41 mouse cellular contexts compared by ENCODE assay signal in genomic region chr11:54427695-54428352, GRCm38 (mm10). TPM values are rescaled to one million over a fixed set of nuclear protein-coding genes. Genes with fewer than 3 reads are reported as not detected.
DNase-seq lines count a peak whose midpoint lies in the region; ATAC-seq and TF ChIP-seq lines count a peak whose summit lies in the region.
"Had no signal": no experiment of that assay in that cellular context is flagged by ENCODE, and none has a peak within 500 bp of the region (broad histone marks: within the 10 kb centered on the region; RNA-seq: fewer than 3 reads in every experiment).

No protein-coding gene starts in this region.

- peaks cover 29% of the 10 kb centered on the region for H3K4me1 ChIP-seq in limb, embryonic 12.5 days (replicated peaks)
- H3K4me1 ChIP-seq in limb, embryonic 10.5 days, result peaks cover 16% of the 10 kb centered on the region; the same call in 1 of the 2 replicates
- H3K4me1 ChIP-seq in MEL (ENCODE audit: control insufficient read depth in 1 of 2, insufficient read depth in 2 of 2, low read length in 2 of 2), result peaks cover 18 to 19% of the 10 kb centered on the region in 2 experiments
- H3K4me1 ChIP-seq in small intestine, adult 2 months (ENCODE audit: control insufficient read depth, insufficient read depth, insufficient read length, low read length), result peaks cover 4% of the 10 kb centered on the region; the same call in 1 of the 2 replicates
- H3K4me1 ChIP-seq in heart, embryonic 11.5 days (ENCODE audit: control insufficient read depth, insufficient read depth, low read length), result no peaks in the 10 kb centered on the region
- H3K4me1 ChIP-seq: embryonic facial prominence, embryonic 10.5 days; embryonic facial prominence, embryonic 15.5 days; forebrain, embryonic 12.5 days; heart, embryonic 13.5 days; hindbrain, embryonic 10.5 days; hindbrain, embryonic 15.5 days; stomach, embryonic 15.5 days had no signal

- no peak for TF ChIP-seq RAD21 in MEL (IDR thresholded peaks at IDR 0.05; ENCODE audit: low read depth, low read length)

- no peaks in the 10 kb centered on the region for H3K36me3 ChIP-seq in limb, embryonic 12.5 days
- H3K36me3 ChIP-seq in limb, embryonic 10.5 days, result no peaks in the 10 kb centered on the region
- peaks cover 0 to 30% of the 10 kb centered on the region in 2 experiments; a peak in 2 of 4 replicates for H3K36me3 ChIP-seq in MEL (ENCODE audit: control insufficient read depth in 1 of 2, insufficient read depth in 2 of 2, low read length in 2 of 2)
- H3K36me3 ChIP-seq in small intestine, adult 2 months (ENCODE audit: control insufficient read depth, insufficient read depth, low read length), result no peaks in the 10 kb centered on the region
- no peaks in the 10 kb centered on the region for H3K36me3 ChIP-seq in heart, embryonic 11.5 days (ENCODE audit: control insufficient read depth, insufficient read depth, low read length)
- H3K36me3 ChIP-seq: embryonic facial prominence, embryonic 10.5 days; embryonic facial prominence, embryonic 15.5 days; forebrain, embryonic 12.5 days; G1E; heart, embryonic 13.5 days; hindbrain, embryonic 10.5 days; hindbrain, embryonic 15.5 days; stomach, embryonic 15.5 days had no signal

- peak overlapping the region; percentile 73 for H3K27ac ChIP-seq in limb, embryonic 12.5 days
- H3K27ac ChIP-seq in limb, embryonic 10.5 days, result no peak overlapping the region
- H3K27ac ChIP-seq in MEL (ENCODE audit: control insufficient read depth, low read depth, low read length), result peak overlapping the region; percentile 89
- H3K27ac ChIP-seq in small intestine, adult 2 months (ENCODE audit: insufficient read depth, low read depth, low read length), result peak overlapping the region; percentile 23; the same call in 1 of the 2 replicates
- H3K27ac ChIP-seq in heart, embryonic 11.5 days (ENCODE audit: low read depth, low read length), result no peak overlapping the region
- H3K27ac ChIP-seq: embryonic facial prominence, embryonic 10.5 days; embryonic facial prominence, embryonic 15.5 days; forebrain, embryonic 12.5 days; heart, adult 2 months; heart, embryonic 13.5 days; hindbrain, embryonic 10.5 days; hindbrain, embryonic 15.5 days; liver, embryonic 14.5 days; stomach, embryonic 15.5 days had no signal

- no peak for DNase-seq in limb, embryonic 10.5 days (ENCODE audit: low spot score)
- peak; percentile 88 for DNase-seq in MEL (ENCODE audit: low read depth, low spot score)
- peak; percentile 52 for DNase-seq in induced T-regulatory cell, adult 2 months (ENCODE audit: low read depth)
- no peak for DNase-seq in adrenal gland, adult (ENCODE audit: inconsistent age in 2 of 2, low spot score in 1 of 2)
- no peak for DNase-seq in right cerebral cortex, adult 18-20 months
- DNase-seq: adrenal gland, adult 2 months; adrenal gland, postnatal 36 days; cerebellum, adult 2 months; cerebellum, postnatal 25 days; forebrain, postnatal 0 days; gastrocnemius, postnatal 36 days; heart, adult 2 months; heart, postnatal 14 days; kidney, adult 18-20 months; layer of hippocampus, postnatal 36 days; lung, adult 2 months; lung, postnatal 10 days; right cerebral cortex, postnatal 4 days; thymus, postnatal 14 days had no signal

- no peaks in the 10 kb centered on the region for H3K9me3 ChIP-seq in limb, embryonic 12.5 days
- no peaks in the 10 kb centered on the region for H3K9me3 ChIP-seq in limb, embryonic 10.5 days (replicated peaks)
- H3K9me3 ChIP-seq in MEL (replicated peaks; ENCODE audit: insufficient read depth, low read length), result no peaks in the 10 kb centered on the region
- H3K9me3 ChIP-seq in heart, embryonic 11.5 days (replicated peaks; ENCODE audit: control insufficient read depth, low read length), result no peaks in the 10 kb centered on the region
- H3K9me3 ChIP-seq: embryonic facial prominence, embryonic 10.5 days; embryonic facial prominence, embryonic 15.5 days; forebrain, embryonic 12.5 days; G1E; heart, embryonic 13.5 days; hindbrain, embryonic 10.5 days; hindbrain, embryonic 15.5 days; stomach, embryonic 15.5 days had no signal

- WGBS in limb, embryonic 12.5 days, result 68% methylated on average over 12 of the region's 12 CpGs
- 87% methylated on average over 12 of the region's 12 CpGs for WGBS in limb, embryonic 10.5 days
- 64% methylated on average over 12 of the region's 12 CpGs for WGBS in small intestine, adult 2 months
- 64% methylated on average over 12 of the region's 12 CpGs for WGBS in heart, embryonic 11.5 days (ENCODE audit: insufficient replicate concordance)

- no peak overlapping the region for H3K9ac ChIP-seq in limb, embryonic 12.5 days (replicated peaks)
- H3K9ac ChIP-seq in MEL (ENCODE audit: control insufficient read depth, low read depth, low read length, poor library complexity, severe bottlenecking), result peak overlapping the region; percentile 62
- no peak overlapping the region for H3K9ac ChIP-seq in heart, embryonic 11.5 days (ENCODE audit: low read depth, low read length)
- H3K9ac ChIP-seq: embryonic facial prominence, embryonic 15.5 days; forebrain, embryonic 12.5 days; forebrain, postnatal 0 days; heart, embryonic 13.5 days; hindbrain, embryonic 15.5 days; liver, embryonic 14.5 days; stomach, embryonic 15.5 days had no signal

- no peak overlapping the region for H3K4me3 ChIP-seq in limb, embryonic 12.5 days (replicated peaks)
- no peak overlapping the region for H3K4me3 ChIP-seq in limb, embryonic 10.5 days
- H3K4me3 ChIP-seq in MEL (ENCODE audit: control insufficient read depth in 1 of 2, insufficient read depth in 1 of 2, low read depth in 2 of 2, low read length in 2 of 2), result peak overlapping the region; percentile 61 to 62
- no peak overlapping the region for H3K4me3 ChIP-seq in small intestine, adult 2 months (ENCODE audit: low read depth, low read length)
- H3K4me3 ChIP-seq in heart, embryonic 11.5 days (ENCODE audit: low read depth, low read length), result no peak overlapping the region
- H3K4me3 ChIP-seq: embryonic facial prominence, embryonic 10.5 days; embryonic facial prominence, embryonic 15.5 days; forebrain, embryonic 12.5 days; heart, adult 2 months; heart, embryonic 13.5 days; hindbrain, embryonic 10.5 days; hindbrain, embryonic 15.5 days; stomach, embryonic 15.5 days had no signal

- no peaks in the 10 kb centered on the region; the same call in 1 of the 2 replicates for H3K79me2 ChIP-seq in MEL (ENCODE audit: control insufficient read depth, insufficient read depth, low read length, poor library complexity)

- H3K4me2 ChIP-seq in limb, embryonic 12.5 days, result no peak overlapping the region
- H3K4me2 ChIP-seq in heart, embryonic 11.5 days, result no peak overlapping the region
- H3K4me2 ChIP-seq: embryonic facial prominence, embryonic 15.5 days; forebrain, embryonic 12.5 days; heart, embryonic 13.5 days; hindbrain, embryonic 15.5 days; midbrain, embryonic 11.5 days; stomach, embryonic 15.5 days had no signal

- TF ChIP-seq POLR2A in MEL (IDR thresholded peaks at IDR 0.05; ENCODE audit: control insufficient read depth in 1 of 2, insufficient read depth in 1 of 2, low read depth in 1 of 2, low read length in 2 of 2, poor library complexity in 1 of 2), result peak; percentile 41 to 75; a peak in 2 of 4 replicates
- no peak for TF ChIP-seq POLR2A in small intestine, adult 2 months (IDR thresholded peaks at IDR 0.05; ENCODE audit: low read depth, low read length)

- no peaks in the 10 kb centered on the region for H3K27me3 ChIP-seq in limb, embryonic 12.5 days
- no peaks in the 10 kb centered on the region for H3K27me3 ChIP-seq in limb, embryonic 10.5 days (ENCODE audit: low read depth, poor library complexity, severe bottlenecking)
- H3K27me3 ChIP-seq in MEL (ENCODE audit: control insufficient read depth in 1 of 2, insufficient read depth in 2 of 2, low read length in 2 of 2), result no peaks in the 10 kb centered on the region
- no peaks in the 10 kb centered on the region for H3K27me3 ChIP-seq in small intestine, adult 2 months (ENCODE audit: control insufficient read depth, insufficient read depth, low read length)
- H3K27me3 ChIP-seq in heart, embryonic 11.5 days (ENCODE audit: control insufficient read depth, insufficient read depth, low read length), result no peaks in the 10 kb centered on the region
- H3K27me3 ChIP-seq: embryonic facial prominence, embryonic 15.5 days; forebrain, embryonic 12.5 days; heart, embryonic 13.5 days; hindbrain, embryonic 15.5 days; stomach, embryonic 15.5 days had no signal

- peak; percentile 82 to 90 for TF ChIP-seq EP300 in MEL (IDR thresholded peaks at IDR 0.05; ENCODE audit: low read depth in 1 of 2, low read length in 2 of 2)

- no peak for ATAC-seq in limb, embryonic 12.5 days (ENCODE audit: insufficient number of reproducible peaks, insufficient read depth, low FRiP score, low TSS enrichment, low read depth)
- ATAC-seq in heart, embryonic 11.5 days (replicated peaks; ENCODE audit: insufficient number of reproducible peaks, low FRiP score, low TSS enrichment), result no peak
- ATAC-seq: forebrain, postnatal 0 days; midbrain, embryonic 16.5 days had no signal

- TF ChIP-seq CTCF in MEL (IDR thresholded peaks at IDR 0.05 in 2 of 3, conservative IDR thresholded peaks at IDR 0.05 in 1 of 3; ENCODE audit: control insufficient read depth in 1 of 3, insufficient read depth in 1 of 3, low read depth in 2 of 3, low read length in 3 of 3, poor library complexity in 1 of 3, severe bottlenecking in 1 of 3), result no peak
- TF ChIP-seq CTCF in small intestine, adult 2 months (IDR thresholded peaks at IDR 0.05; ENCODE audit: extremely low read depth, insufficient read length, insufficient replicate concordance, low read depth, low read length), result no peak

TF ChIP-seq in MEL, 35 proteins besides CTCF, POLR2A, EP300 and RAD21 (continues in another document):
- TF ChIP-seq MAX (IDR thresholded peaks at IDR 0.05; ENCODE audit: low read length), result peak; percentile 69; the same call in 1 of the 2 replicates
- TF ChIP-seq CHD2 (IDR thresholded peaks at IDR 0.05; ENCODE audit: low read length), result peak; percentile 11; the same call in 1 of the 2 replicates

RNA-seq across cellular contexts. Expression of gene Fnip1, which starts 10.2 kb away (rescaled TPM):
- polyA plus RNA-seq in limb, embryonic 12.5 days (2016; fragmentation: Nextera tagmentation; extraction: Ambion mirVana), result 12.2 and 13.0 TPM in 2 replicates
- 7.6 and 9.9 TPM in 2 replicates for polyA plus RNA-seq in limb, embryonic 10.5 days (2016; fragmentation: Nextera tagmentation; extraction: Ambion mirVana)
- total RNA-seq in MEL (2012; rRNA removed), result 13.6 and 16.4 TPM in 2 replicates
- 10 to 100 TPM in 1 of 2 experiments, not detected in 1; 11.9 TPM for polyA plus RNA-seq in MEL (2012; ENCODE audit: insufficient read depth in 1 of 2, insufficient read length in 2 of 2, low read depth in 1 of 2, low replicate concordance in 2 of 2, missing spikeins in 1 of 2)
- polyA plus RNA-seq in small intestine, adult 2 months (2012; rRNA removed), result 0.74 and 1.9 TPM in 2 replicates
- polyA plus RNA-seq in heart, embryonic 11.5 days (2014; fragmentation: Nextera tagmentation; extraction: Ambion mirVana), result 9.9 and 10.6 TPM in 2 replicates

RNA-seq across cellular contexts. Expression of gene Meikin, which starts 57.4 kb away (rescaled TPM):
- not detected in 2 replicates for polyA plus RNA-seq in limb, embryonic 12.5 days (2016; fragmentation: Nextera tagmentation; extraction: Ambion mirVana)
- polyA plus RNA-seq in limb, embryonic 10.5 days (2016; fragmentation: Nextera tagmentation; extraction: Ambion mirVana), result not detected in 2 replicates
- total RNA-seq in MEL (2012; rRNA removed), result not detected in 2 replicates
- not detected for polyA plus RNA-seq in MEL (2012; ENCODE audit: insufficient read depth in 1 of 2, insufficient read length in 2 of 2, low read depth in 1 of 2, low replicate concordance in 2 of 2, missing spikeins in 1 of 2)
- not detected in 2 replicates for polyA plus RNA-seq in small intestine, adult 2 months (2012; rRNA removed)
- polyA plus RNA-seq in heart, embryonic 11.5 days (2014; fragmentation: Nextera tagmentation; extraction: Ambion mirVana), result not detected in 2 replicates
- total RNA-seq: adrenal gland, adult 2 months; adrenal gland, postnatal 36 days; forebrain, postnatal 0 days; G1E; gastrocnemius, postnatal 36 days; heart, adult 2 months; heart, postnatal 14 days; layer of hippocampus, adult 8-10 months; layer of hippocampus, postnatal 36 days; left cerebral cortex, postnatal 10 days; neutrophil, adult 5-6 weeks had no signal
- polyA plus RNA-seq: adrenal gland, adult 2 months; cerebellum, adult 2 months; embryonic facial prominence, embryonic 10.5 days; embryonic facial prominence, embryonic 15.5 days; forebrain, embryonic 12.5 days; forebrain, postnatal 0 days; G1E; heart, adult 2 months; heart, embryonic 13.5 days; hindbrain, embryonic 10.5 days; hindbrain, embryonic 15.5 days; intestine, embryonic 14.5 days; kidney, embryonic 16.5 days; limb, embryonic 11.5 days; liver, embryonic 14.5 days; lung, adult 2 months; midbrain, embryonic 11.5 days; midbrain, embryonic 16.5 days; neural tube, embryonic 11.5 days; stomach, embryonic 15.5 days; urinary bladder, adult 2 months had no signal

Comparison
In these comparisons a context has a peak if more than half of its experiments do, and no peak if none do; other contexts are left out.
1. H3K27ac ChIP-seq: peak in limb, embryonic 12.5 days (single experiment), MEL (single experiment) and small intestine, adult 2 months (single experiment); none in limb, embryonic 10.5 days (single experiment) and heart, embryonic 11.5 days (single experiment).
2. H3K4me3 ChIP-seq: peak in MEL (2 of 2); none in limb, embryonic 12.5 days (single experiment), limb, embryonic 10.5 days (single experiment), small intestine, adult 2 months (single experiment) and heart, embryonic 11.5 days (single experiment).
3. DNase-seq: peak in MEL (single experiment) and induced T-regulatory cell, adult 2 months (single experiment); none in limb, embryonic 10.5 days (single experiment), adrenal gland, adult (0 of 2) and right cerebral cortex, adult 18-20 months (single experiment).